Mouse (Mus musculus): Measurements from ENCODE around the gene Trim6.
"Not testable (repeated sequence)": the region's sequence is repeated elsewhere in the genome, so short reads cannot be mapped to it uniquely, and the experiment has no call there.

The Trim6 gene

GRCm38 (mm10) chr7:104218701-104219569 is at the start of gene Trim6:
TSS of gene Trim6 (plus strand) at chr7:104218793.
- no peak for ATAC-seq (ENCODE audit: low TSS enrichment)

GRCm38 (mm10) chr7:104169634-104170204 is 48.9 kb upstream of the Trim6 start:
- ATAC-seq (ENCODE audit: low TSS enrichment), result no peak

- ATAC-seq (ENCODE audit: low TSS enrichment), result no peak
These were observed 43.5 kb upstream of the Trim6 start for GRCm38 (mm10) chr7:104175085-104175484.

GRCm38 (mm10) chr7:104178422-104179054 is 40.1 kb upstream of the Trim6 start:
- ATAC-seq (ENCODE audit: low TSS enrichment), result no peak

GRCm38 (mm10) chr7:104179074-104179473 is 39.5 kb upstream of the Trim6 start:
- no peak for ATAC-seq (ENCODE audit: low TSS enrichment)

- no peak for ATAC-seq (ENCODE audit: low TSS enrichment)
These were observed 35.3 kb upstream of the Trim6 start, which contains the start of gene Olfr648 for GRCm38 (mm10) chr7:104183292-104183691. TSS of gene Olfr648 (minus strand) at chr7:104183392.

- 0 out of 2 replicates have a peak, but pooled peaks have one; percentile 27 for ATAC-seq (ENCODE audit: low TSS enrichment)
These were observed 27.3 kb upstream of the Trim6 start for GRCm38 (mm10) chr7:104191275-104191674.

- ATAC-seq (ENCODE audit: low TSS enrichment), result no peak
These were observed 22.7 kb upstream of the Trim6 start, which contains the start of gene Olfr649 for GRCm38 (mm10) chr7:104195885-104196284. TSS of gene Olfr649 (minus strand) at chr7:104195985.

- peak; percentile 88 for ATAC-seq (ENCODE audit: low TSS enrichment)
These were observed 18.8 kb upstream of the Trim6 start for GRCm38 (mm10) chr7:104199822-104200221.

GRCm38 (mm10) chr7:104206197-104206596 is 12.4 kb upstream of the Trim6 start:
- no peak for ATAC-seq (ENCODE audit: low TSS enrichment)

GRCm38 (mm10) chr7:104216011-104216535 is 2.5 kb upstream of the Trim6 start:
- no peak for ATAC-seq (ENCODE audit: low TSS enrichment)

GRCm38 (mm10) chr7:104217881-104218280 is 712 bp upstream of the Trim6 start:
- ATAC-seq (ENCODE audit: low TSS enrichment), result no peak

- ATAC-seq (ENCODE audit: low TSS enrichment), result no peak
These were observed 12.6 kb downstream of the Trim6 start for GRCm38 (mm10) chr7:104231203-104231602.

- no peak for ATAC-seq (ENCODE audit: low TSS enrichment)
These were observed 22.3 kb downstream of the Trim6 start for GRCm38 (mm10) chr7:104240857-104241256.

- ATAC-seq (ENCODE audit: low TSS enrichment), result no peak
These were observed 25.0 kb downstream of the Trim6 start for GRCm38 (mm10) chr7:104243616-104244015.

- ATAC-seq (ENCODE audit: low TSS enrichment), result peak; percentile 92
These were observed 25.9 kb downstream of the Trim6 start, which contains the start of gene Trim34a for GRCm38 (mm10) chr7:104244287-104245181. TSS of gene Trim34a (plus strand) at chr7:104244457.

GRCm38 (mm10) chr7:104260380-104260779 is 41.8 kb downstream of the Trim6 start:
- ATAC-seq (ENCODE audit: low TSS enrichment), result not testable (repeated sequence)

- ATAC-seq (ENCODE audit: low TSS enrichment), result not testable (repeated sequence)
These were observed 46.7 kb downstream of the Trim6 start for GRCm38 (mm10) chr7:104265335-104265734.

GRCm38 (mm10) chr7:104279361-104279760 is 60.8 kb downstream of the Trim6 start:
- not testable (repeated sequence) for ATAC-seq (ENCODE audit: low TSS enrichment)

Measured in frontal cortex, adult (tissue).